Mouse (Mus musculus) CH12.LX (cell line): ENCODE measurements at regions not wholly inside any gene's neighbourhood (a gene's known extent, or its start where the extent isn't known, plus 50 kb on each side); places are given as distances from the start of the nearest gene placed in this dataset.

Experiments
- DNase-seq: peaks from one replicate; pipeline ENCODE4 v3.0.0-alpha.2; 2013; ENCODE audit errors: extremely low read depth
- H3K27ac ChIP-seq: 2 replicates; pipeline ENCODE4 v1.5.1; 2012; ENCODE audit warnings: low read depth, mild to moderate bottlenecking, control low read depth, moderate library complexity; ENCODE audit not compliant: insufficient read depth
- H3K27me3 ChIP-seq: replicated peaks from 2 replicates; pipeline ENCODE3; 2012; ENCODE audit warnings: inconsistent platforms
- H3K36me3 ChIP-seq, 2 experiments: replicated peaks in 1 of 2; 2 replicates each; pipeline versions ENCODE3 to v1.6.1; 2012; ENCODE audit warnings: inconsistent platforms in 1 of 2, low read length in 1 of 2, mild to moderate bottlenecking in 1 of 2, mixed read lengths in 1 of 2, moderate library complexity in 1 of 2; ENCODE audit not compliant: control insufficient read depth in 1 of 2, insufficient read depth in 1 of 2
- H3K4me1 ChIP-seq, 2 experiments: 2 replicates each; pipeline ENCODE4 v1.6.1; 2012; ENCODE audit warnings: inconsistent platforms in 1 of 2, moderate library complexity in 1 of 2; ENCODE audit not compliant: insufficient read depth in 2 of 2, control insufficient read depth in 1 of 2
- H3K4me2 ChIP-seq: 2 replicates; pipeline ENCODE4 v1.6.1; 2012; ENCODE audit warnings: low read depth, mild to moderate bottlenecking, control low read depth; ENCODE audit not compliant: poor library complexity, insufficient read depth, severe bottlenecking
- H3K4me3 ChIP-seq, 3 experiments: fragments of 150-350 bp in 1 of 3; sonication (generic) in 1 of 3; replicated peaks in 1 of 3; 2 replicates each; pipeline versions ENCODE3 to v1.5.1; 2011 to 2012; ENCODE audit warnings: low read depth in 2 of 3, low read length in 2 of 3, mild to moderate bottlenecking in 2 of 3, moderate library complexity in 2 of 3, control low read depth in 1 of 3, improper control_type of control experiment in 1 of 3, inconsistent platforms in 1 of 3, mixed read lengths in 1 of 3; ENCODE audit not compliant: poor library complexity in 1 of 3
- H3K79me2 ChIP-seq: replicated peaks from 2 replicates; pipeline ENCODE4 v1.6.1; 2012; ENCODE audit warnings: mild to moderate bottlenecking, moderate library complexity; ENCODE audit not compliant: control insufficient read depth, poor library complexity, insufficient read depth, severe bottlenecking; ENCODE audit errors: extremely low read depth
- H3K9ac ChIP-seq: 2 replicates; pipeline ENCODE4 v1.6.1; 2012; ENCODE audit warnings: low read depth, mild to moderate bottlenecking, control low read depth, moderate library complexity; ENCODE audit not compliant: insufficient read depth
- H3K9me3 ChIP-seq: replicated peaks from 2 replicates; pipeline ENCODE3; 2012; ENCODE audit warnings: low read length, inconsistent platforms, mixed read lengths
- BHLHE40 ChIP-seq: IDR thresholded peaks from 2 replicates; pipeline ENCODE4 v1.6.1; 2011; ENCODE audit warnings: mild to moderate bottlenecking, low read depth, low read length, improper control_type of control experiment
- CHD2 ChIP-seq: IDR thresholded peaks from 2 replicates; pipeline ENCODE4 v1.6.1; 2011; ENCODE audit warnings: low read length, improper control_type of control experiment
- E2F4 ChIP-seq: IDR thresholded peaks from 2 replicates; pipeline ENCODE4 v1.6.1; 2011; ENCODE audit warnings: low read depth, low read length, improper control_type of control experiment; ENCODE audit not compliant: insufficient replicate concordance
- ELF1 ChIP-seq: IDR thresholded peaks from 2 replicates; pipeline ENCODE4 v1.6.1; 2014; ENCODE audit warnings: low read depth, mild to moderate bottlenecking, inconsistent platforms, low read length, improper control_type of control experiment
- EP300 ChIP-seq: IDR thresholded peaks from 2 replicates; pipeline ENCODE4 v1.6.1; 2011; ENCODE audit warnings: low read length, improper control_type of control experiment
- ETS1 ChIP-seq: conservative IDR thresholded peaks from 2 replicates; pipeline ENCODE4 v1.6.1; 2012; ENCODE audit warnings: low read depth, mild to moderate bottlenecking, inconsistent platforms, low read length, improper control_type of control experiment, moderate library complexity
- GABPA ChIP-seq: IDR thresholded peaks from 2 replicates; pipeline ENCODE4 v1.6.1; 2012; ENCODE audit warnings: low read depth, low read length, improper control_type of control experiment, inconsistent platforms; ENCODE audit not compliant: insufficient replicate concordance
- HCFC1 ChIP-seq: IDR thresholded peaks from 2 replicates; pipeline ENCODE4 v1.6.1; 2012; ENCODE audit warnings: low read depth, mild to moderate bottlenecking, inconsistent platforms, low read length, improper control_type of control experiment
- IRF4 ChIP-seq: IDR thresholded peaks from 2 replicates; pipeline ENCODE4 v1.6.1; 2014; ENCODE audit warnings: low read depth, mild to moderate bottlenecking, inconsistent platforms, low read length, improper control_type of control experiment
- JUN ChIP-seq: IDR thresholded peaks from 2 replicates; pipeline ENCODE4 v1.6.1; 2011; ENCODE audit warnings: low read depth, mild to moderate bottlenecking, low read length, improper control_type of control experiment, moderate library complexity; ENCODE audit not compliant: insufficient read depth
- JUND ChIP-seq: conservative IDR thresholded peaks from 2 replicates; pipeline ENCODE4 v1.6.1; 2011; ENCODE audit warnings: low read depth, low read length, improper control_type of control experiment
- KAT2A ChIP-seq: IDR thresholded peaks from 2 replicates; pipeline ENCODE4 v1.6.1; 2012; ENCODE audit warnings: low read length, improper control_type of control experiment, inconsistent platforms; ENCODE audit not compliant: insufficient replicate concordance
- MAZ ChIP-seq: IDR thresholded peaks from 2 replicates; pipeline ENCODE4 v1.6.1; 2012; ENCODE audit warnings: low read depth, mild to moderate bottlenecking, inconsistent platforms, low read length, improper control_type of control experiment, moderate library complexity
- MEF2A ChIP-seq: IDR thresholded peaks from 2 replicates; pipeline ENCODE4 v1.6.1; 2014; ENCODE audit warnings: low read depth, mild to moderate bottlenecking, inconsistent platforms, low read length, improper control_type of control experiment, borderline replicate concordance
- MYC ChIP-seq: IDR thresholded peaks from 2 replicates; pipeline ENCODE4 v1.6.1; 2011; ENCODE audit warnings: low read depth, mild to moderate bottlenecking, improper control_type of control experiment, low read length
- NRF1 ChIP-seq: IDR thresholded peaks from 2 replicates; pipeline ENCODE4 v1.6.1; 2014; ENCODE audit warnings: low read depth, mild to moderate bottlenecking, inconsistent platforms, low read length, improper control_type of control experiment, moderate library complexity
- PAX5 ChIP-seq: IDR thresholded peaks from 2 replicates; pipeline ENCODE4 v1.6.1; 2012; ENCODE audit warnings: low read length, inconsistent platforms, mixed read lengths
- POLR2A ChIP-seq: IDR thresholded peaks from 2 replicates; pipeline ENCODE4 v1.6.1; 2011; ENCODE audit warnings: low read depth, mild to moderate bottlenecking, improper control_type of control experiment, low read length
- POLR2AphosphoS2 ChIP-seq: IDR thresholded peaks from 2 replicates; pipeline ENCODE4 v1.6.1; 2011; ENCODE audit warnings: low read depth, low read length, improper control_type of control experiment
- RAD21 ChIP-seq: IDR thresholded peaks from 2 replicates; pipeline ENCODE4 v1.6.1; 2011; ENCODE audit warnings: low read depth, mild to moderate bottlenecking, low read length, improper control_type of control experiment, moderate library complexity
- SIN3A ChIP-seq: IDR thresholded peaks from 2 replicates; pipeline ENCODE4 v1.6.1; 2012; ENCODE audit warnings: low read length, improper control_type of control experiment, inconsistent platforms
- SMC3 ChIP-seq: IDR thresholded peaks from 2 replicates; pipeline ENCODE4 v1.6.1; 2011; ENCODE audit warnings: low read depth, low read length, improper control_type of control experiment
- TBP ChIP-seq: conservative IDR thresholded peaks from 2 replicates; pipeline ENCODE4 v1.6.1; 2011; ENCODE audit warnings: low read depth, low read length, improper control_type of control experiment
- UBTF ChIP-seq: IDR thresholded peaks from 2 replicates; pipeline ENCODE4 v1.6.1; 2012; ENCODE audit warnings: low read depth, mild to moderate bottlenecking, inconsistent platforms, low read length, improper control_type of control experiment, moderate library complexity
- USF2 ChIP-seq: conservative IDR thresholded peaks from 2 replicates; pipeline ENCODE4 v1.6.1; 2011; ENCODE audit warnings: low read depth, low read length, improper control_type of control experiment
- ZC3H11A ChIP-seq: IDR thresholded peaks from 2 replicates; pipeline ENCODE4 v1.6.1; 2012; ENCODE audit warnings: low read depth, mild to moderate bottlenecking, inconsistent platforms, low read length, improper control_type of control experiment
- ZMIZ1 ChIP-seq: IDR thresholded peaks from 2 replicates; pipeline ENCODE4 v1.6.1; 2012; ENCODE audit warnings: low read depth, mild to moderate bottlenecking, inconsistent platforms, low read length, improper control_type of control experiment
- dilution Hi-C: fragments of 300-500 bp; cut with MboI; formaldehyde crosslinking; loops from 2 replicates; pipeline ENCODE4 v1.14.3; 2020; ENCODE audit warnings: low sequenced_read_pairs; ENCODE audit not compliant: extremely low pct_unique_long_range_greater_than_20kb, extremely low pct_ligation_motif_present
- in situ Hi-C: fragments of 300-500 bp; cut with MboI; formaldehyde crosslinking; loops from 3 replicates; pipeline ENCODE4 v1.14.3; 2019; ENCODE audit warnings: low sequenced_read_pairs, low pct_ligation_motif_present, low pct_unique_long_range_greater_than_20kb, mixed read lengths

DNA sequence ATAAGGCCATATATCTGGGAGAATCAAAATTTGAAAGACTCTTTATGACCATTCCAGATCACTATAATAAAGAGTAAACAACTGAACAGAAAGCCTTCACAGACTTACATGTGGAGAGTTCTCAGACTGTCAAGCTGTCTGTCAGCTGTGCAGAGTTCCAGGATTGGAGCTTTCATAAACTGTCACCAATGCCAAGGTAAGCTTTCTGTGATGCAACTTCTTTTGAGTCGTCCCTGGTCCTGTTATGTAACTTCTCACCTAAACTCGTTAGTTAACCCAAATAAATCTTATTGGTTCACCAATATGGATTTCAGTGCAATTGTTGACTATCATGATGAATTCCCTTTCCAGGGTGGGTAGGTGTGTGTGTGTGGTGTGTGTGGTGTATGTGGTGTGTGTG, 460.6 kb downstream of the Zfp619 start:
- H3K4me2 ChIP-seq = no peak overlapping the region
- no peaks in the 10 kb centered on the region for H3K27me3 ChIP-seq
- no peak for DNase-seq
- dilution Hi-C loops = no loop called here
- H3K27ac ChIP-seq = no peak overlapping the region
- no peaks in the 10 kb centered on the region for H3K9me3 ChIP-seq
- in situ Hi-C loops = no loop called here
- H3K9ac ChIP-seq = no peak overlapping the region
- no peak for TF ChIP-seq SIN3A
- no peak for TF ChIP-seq RAD21
- no peak for TF ChIP-seq PAX5
- no peak for TF ChIP-seq IRF4
- TF ChIP-seq POLR2AphosphoS2 = no peak
- TF ChIP-seq KAT2A = no peak
- TF ChIP-seq ZC3H11A = no peak
- no peak for TF ChIP-seq NRF1
- no peak for TF ChIP-seq GABPA
- TF ChIP-seq TBP = no peak
- TF ChIP-seq UBTF = no peak
- TF ChIP-seq POLR2A = no peak
- no peak for TF ChIP-seq HCFC1
- TF ChIP-seq ZMIZ1 = no peak
- no peak for TF ChIP-seq BHLHE40
- TF ChIP-seq MEF2A = no peak
- TF ChIP-seq USF2 = no peak
- TF ChIP-seq SMC3 = no peak
- no peak for TF ChIP-seq ELF1
- TF ChIP-seq, all 38 proteins: peak for 0
- H3K79me2 ChIP-seq = no peaks in the 10 kb centered on the region
- no peaks in the 10 kb centered on the region for H3K4me1 ChIP-seq
- no peaks in the 10 kb centered on the region for H3K36me3 ChIP-seq
- H3K4me3 ChIP-seq = no peak overlapping the region

GRCm38 (mm10) chr7:39981647-39982046, 464.1 kb downstream of the Zfp619 start:
- H3K27me3 ChIP-seq = no peaks in the 10 kb centered on the region
- no peaks in the 10 kb centered on the region for H3K79me2 ChIP-seq
- no peak overlapping the region for H3K4me2 ChIP-seq
- no peaks in the 10 kb centered on the region for H3K36me3 ChIP-seq
- no peak overlapping the region for H3K27ac ChIP-seq
- no peak for TF ChIP-seq MAZ
- TF ChIP-seq CHD2 = no peak
- TF ChIP-seq E2F4 = no peak
- TF ChIP-seq POLR2AphosphoS2 = no peak
- no peak for TF ChIP-seq JUN
- TF ChIP-seq NRF1 = no peak
- no peak for TF ChIP-seq POLR2A
- no peak for TF ChIP-seq HCFC1
- TF ChIP-seq SMC3 = no peak
- no peak for TF ChIP-seq JUND
- TF ChIP-seq PAX5 = no peak
- TF ChIP-seq EP300 = no peak
- no peak for TF ChIP-seq GABPA
- no peak for TF ChIP-seq USF2
- TF ChIP-seq UBTF = no peak
- no peak for TF ChIP-seq MYC
- no peak for TF ChIP-seq ETS1
- H3K9ac ChIP-seq = no peak overlapping the region
- H3K9me3 ChIP-seq = no peaks in the 10 kb centered on the region
- in situ Hi-C loops (no loop called here), dilution Hi-C loops (no loop called here)
- H3K4me1 ChIP-seq = no peaks in the 10 kb centered on the region
- H3K4me3 ChIP-seq = no peak overlapping the region
- no peak for DNase-seq
